Mouse (Mus musculus): Measurements from ENCODE around the gene Tmem260.
"Not testable (repeated sequence)": the region's sequence is repeated elsewhere in the genome, so short reads cannot be mapped to it uniquely, and the experiment has no call there.

Tmem260 gene

GRCm38 (mm10) chr14:48445984-48446683 is at the start of gene Tmem260:
Tmem260 (plus strand) TSS chr14:48446124.
- peak; percentile 79 to 94 for DNase-seq (ENCODE audit: low spot score in 2 of 2)

- no peak for DNase-seq (ENCODE audit: low spot score in 2 of 2)
Observed at GRCm38 (mm10) chr14:48406086-48406485, 39.8 kb upstream of the Tmem260 start.

GRCm38 (mm10) chr14:48417064-48417463 is 28.9 kb upstream of the Tmem260 start:
- no peak for DNase-seq (ENCODE audit: low spot score in 2 of 2)

GRCm38 (mm10) chr14:48418264-48418663 is 27.7 kb upstream of the Tmem260 start:
- no peak for DNase-seq (ENCODE audit: low spot score in 2 of 2)

- no peak for DNase-seq (ENCODE audit: low spot score in 2 of 2)
Observed at GRCm38 (mm10) chr14:48418672-48419071, 27.3 kb upstream of the Tmem260 start.

GRCm38 (mm10) chr14:48421476-48421875 is 24.4 kb upstream of the Tmem260 start:
- peak; percentile 36 to 50 for DNase-seq (ENCODE audit: low spot score in 2 of 2)

- DNase-seq (ENCODE audit: low spot score in 2 of 2): peak in 1 of 2 experiments; percentile 26
Observed at GRCm38 (mm10) chr14:48421996-48422395, 23.9 kb upstream of the Tmem260 start.

- DNase-seq (ENCODE audit: low spot score in 2 of 2): no peak
Observed at GRCm38 (mm10) chr14:48422436-48422835, 23.5 kb upstream of the Tmem260 start.

GRCm38 (mm10) chr14:48422901-48423300 is 23.0 kb upstream of the Tmem260 start:
- no peak for DNase-seq (ENCODE audit: low spot score in 2 of 2)

- no peak for DNase-seq (ENCODE audit: low spot score in 2 of 2)
Observed at GRCm38 (mm10) chr14:48431978-48432377, 13.9 kb upstream of the Tmem260 start.

- DNase-seq (ENCODE audit: low spot score in 2 of 2): no peak
Observed at GRCm38 (mm10) chr14:48443796-48444195, 2.1 kb upstream of the Tmem260 start.

GRCm38 (mm10) chr14:48451966-48452407 is 6.1 kb downstream of the Tmem260 start:
- DNase-seq (ENCODE audit: low spot score in 2 of 2): no peak

- DNase-seq (ENCODE audit: low spot score in 2 of 2): no peak
Observed at GRCm38 (mm10) chr14:48453411-48453810, 7.5 kb downstream of the Tmem260 start.

GRCm38 (mm10) chr14:48456305-48457092 is 10.6 kb downstream of the Tmem260 start:
- no peak for DNase-seq (ENCODE audit: low spot score in 2 of 2)

- DNase-seq (ENCODE audit: low spot score in 2 of 2): no peak
Observed at GRCm38 (mm10) chr14:48457288-48457938, 11.5 kb downstream of the Tmem260 start.

- no peak for DNase-seq (ENCODE audit: low spot score in 2 of 2)
Observed at GRCm38 (mm10) chr14:48458901-48459300, 13.0 kb downstream of the Tmem260 start.

- no peak for DNase-seq (ENCODE audit: low spot score in 2 of 2)
Observed at GRCm38 (mm10) chr14:48468339-48468738, 22.4 kb downstream of the Tmem260 start.

- no peak for DNase-seq (ENCODE audit: low spot score in 2 of 2)
Observed at GRCm38 (mm10) chr14:48470742-48471487, 25.0 kb downstream of the Tmem260 start.

- peak; percentile 32 to 85 for DNase-seq (ENCODE audit: low spot score in 2 of 2)
Observed at GRCm38 (mm10) chr14:48472179-48472578, 26.3 kb downstream of the Tmem260 start.

GRCm38 (mm10) chr14:48475370-48475769 is 29.4 kb downstream of the Tmem260 start:
- DNase-seq (ENCODE audit: low spot score in 2 of 2): no peak

- DNase-seq (ENCODE audit: low spot score in 2 of 2): not testable (repeated sequence)
Observed at GRCm38 (mm10) chr14:48475834-48476233, 29.9 kb downstream of the Tmem260 start.

- DNase-seq (ENCODE audit: low spot score in 2 of 2): no peak
Observed at GRCm38 (mm10) chr14:48476278-48476677, 30.4 kb downstream of the Tmem260 start.
